Mouse (Mus musculus) embryo, embryonic 10.5 days (tissue): ENCODE measurements at regions not wholly inside any gene's neighbourhood (a gene's known extent, or its start where the extent isn't known, plus 50 kb on each side); places are given as distances from the start of the nearest gene placed in this dataset.

Experiments used
- DNase-seq: peaks from one replicate; pipeline ENCODE4 v3.0.0-alpha.2; 2015; ENCODE audit warnings: low spot score

- DNase-seq: peak; percentile 92
These were observed 200.0 kb upstream of the Apob start for GRCm38 (mm10) chr12:7777220-7778055.

- peak; percentile 24 for DNase-seq
These were observed 199.4 kb upstream of the Apob start for GRCm38 (mm10) chr12:7778056-7778440.

- DNase-seq: no peak
These were observed 160.8 kb upstream of the Apob start for GRCm38 (mm10) chr12:7816616-7817015.

GRCm38 (mm10) chr12:7820006-7820704, 157.3 kb upstream of the Apob start:
- DNase-seq: peak; percentile 1

- no peak for DNase-seq
These were observed 156.7 kb upstream of the Apob start for GRCm38 (mm10) chr12:7820718-7821117.

- no peak for DNase-seq
These were observed 141.7 kb upstream of the Apob start for GRCm38 (mm10) chr12:7835731-7836130.

- peak; percentile 8 for DNase-seq
These were observed 123.6 kb upstream of the Apob start for GRCm38 (mm10) chr12:7853876-7854275.

GRCm38 (mm10) chr12:7855683-7856082, 121.8 kb upstream of the Apob start:
- no peak for DNase-seq

- no peak for DNase-seq
These were observed 117.9 kb upstream of the Apob start for GRCm38 (mm10) chr12:7859533-7859932.

- DNase-seq: peak; percentile 18
These were observed 107.4 kb upstream of the Apob start for GRCm38 (mm10) chr12:7870004-7870403.

- DNase-seq: no peak
These were observed 107.0 kb upstream of the Apob start for GRCm38 (mm10) chr12:7870473-7870872.

GRCm38 (mm10) chr12:7875454-7875853, 102.0 kb upstream of the Apob start:
- no peak for DNase-seq

GRCm38 (mm10) chr12:7876302-7877063, 101.0 kb upstream of the Apob start:
- no peak for DNase-seq

- DNase-seq: no peak
These were observed 98.7 kb upstream of the Apob start for GRCm38 (mm10) chr12:7878761-7879160.

GRCm38 (mm10) chr12:7896156-7896555, 81.3 kb upstream of the Apob start:
- no peak for DNase-seq

GRCm38 (mm10) chr12:7905329-7905728, 72.1 kb upstream of the Apob start:
- DNase-seq: no peak

- DNase-seq: no peak
These were observed 70.6 kb upstream of the Apob start for GRCm38 (mm10) chr12:7906831-7907230.

- no peak for DNase-seq
These were observed 67.6 kb upstream of the Apob start for GRCm38 (mm10) chr12:7909746-7910360.

GRCm38 (mm10) chr12:7910509-7910908, 66.9 kb upstream of the Apob start:
- no peak for DNase-seq

- DNase-seq: no peak
These were observed 59.1 kb upstream of the Apob start for GRCm38 (mm10) chr12:7918385-7918784.

GRCm38 (mm10) chr12:7918967-7919708, 58.3 kb upstream of the Apob start:
- no peak for DNase-seq
